Comparison of ENCODE assay signal across 18 mouse cellular contexts in the genomic region with DNA sequence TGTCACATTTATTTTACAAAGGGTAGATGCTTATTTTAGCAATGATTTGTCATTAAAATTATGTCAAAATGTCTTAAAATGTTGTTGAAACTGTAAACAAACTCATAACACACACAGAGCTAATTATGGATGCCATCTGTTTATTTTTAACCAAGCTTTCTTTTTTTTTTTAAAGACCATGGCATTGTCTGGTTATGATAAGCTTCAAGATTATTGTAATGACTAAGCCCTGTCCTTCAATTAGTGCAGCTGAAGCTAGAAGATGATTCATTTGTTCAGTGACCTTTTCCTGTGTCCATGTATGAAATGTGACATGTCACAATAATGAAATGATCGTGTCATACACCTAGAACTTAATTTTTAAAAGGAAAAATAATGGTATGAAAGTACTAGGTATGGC.
A peak's percentile ranks its signal among the peaks of the same experiment; 100 is the strongest.
DNase-seq lines count a peak whose midpoint lies in the region; ATAC-seq and TF ChIP-seq lines count a peak whose summit lies in the region.
"Had no signal": no experiment of that assay in that cellular context is flagged by ENCODE, and none has a peak within 500 bp of the region (broad histone marks: within the 10 kb centered on the region; RNA-seq: fewer than 3 reads in every experiment).

No protein-coding gene starts in this region.

- no peaks in the 10 kb centered on the region for H3K36me3 ChIP-seq in forebrain, embryonic 14.5 days (ENCODE audit: control insufficient read depth, insufficient read depth, low read length)
- H3K36me3 ChIP-seq in forebrain, embryonic 16.5 days (ENCODE audit: control insufficient read depth, insufficient read depth) = no peaks in the 10 kb centered on the region
- peaks cover 0 to 21% of the 10 kb centered on the region in 2 experiments for H3K36me3 ChIP-seq in CH12.LX (replicated peaks in 1 of 2; ENCODE audit: control insufficient read depth in 1 of 2, insufficient read depth in 1 of 2, low read length in 1 of 2)
- H3K36me3 ChIP-seq in intestine, embryonic 15.5 days = no peaks in the 10 kb centered on the region
- H3K36me3 ChIP-seq in heart, adult 2 months (ENCODE audit: control insufficient read depth, insufficient read depth, low read length) = no peaks in the 10 kb centered on the region
- H3K36me3 ChIP-seq: embryonic facial prominence, embryonic 12.5 days; heart, embryonic 13.5 days; hindbrain, embryonic 15.5 days had no signal

- intact Hi-C loops in heart, adult 2 months (cut with DNase I) = no loop called here

- no peak for TF ChIP-seq RAD21 in CH12.LX (IDR thresholded peaks at IDR 0.05; ENCODE audit: low read depth, low read length)

- no peak overlapping the region for H3K4me2 ChIP-seq in forebrain, embryonic 14.5 days (ENCODE audit: low read length)
- no peak overlapping the region for H3K4me2 ChIP-seq in forebrain, embryonic 16.5 days (ENCODE audit: low read length)
- no peak overlapping the region for H3K4me2 ChIP-seq in CH12.LX (ENCODE audit: insufficient read depth, low read depth, poor library complexity, severe bottlenecking)
- H3K4me2 ChIP-seq in intestine, embryonic 15.5 days (replicated peaks) = no peak overlapping the region
- H3K4me2 ChIP-seq: embryonic facial prominence, embryonic 12.5 days; heart, embryonic 13.5 days; hindbrain, embryonic 15.5 days had no signal

- no peak overlapping the region for H3K4me3 ChIP-seq in forebrain, embryonic 14.5 days (ENCODE audit: low read depth, low read length)
- H3K4me3 ChIP-seq in forebrain, embryonic 16.5 days (replicated peaks; ENCODE audit: low read length) = no peak overlapping the region
- H3K4me3 ChIP-seq in CH12.LX (replicated peaks in 1 of 3; ENCODE audit: low read depth in 2 of 3, low read length in 2 of 3, poor library complexity in 1 of 3) = no peak overlapping the region
- no peak overlapping the region for H3K4me3 ChIP-seq in intestine, embryonic 15.5 days (replicated peaks)
- no peak overlapping the region for H3K4me3 ChIP-seq in heart, adult 2 months
- H3K4me3 ChIP-seq: embryonic facial prominence, embryonic 12.5 days; gastrocnemius, adult 2 months; heart, embryonic 13.5 days; hindbrain, embryonic 15.5 days had no signal

- in situ Hi-C loops in CH12.LX (cut with MboI; ENCODE audit: low pct_ligation_motif_present, low pct_unique_long_range_greater_than_20kb, low sequenced_read_pairs) = no loop called here

- peak; percentile 14 for DNase-seq in forebrain, embryonic 14.5 days (ENCODE audit: low spot score)
- no peak for DNase-seq in CH12.LX (ENCODE audit: extremely low read depth)
- peak; percentile 28 for DNase-seq in brain, adult 2 months (ENCODE audit: low read depth, low spot score)
- DNase-seq in heart, adult 2 months = no peak
- no peak for DNase-seq in lung, postnatal 14 days
- DNase-seq: adrenal gland, postnatal 14 days; embryo, embryonic 11 days; gastrocnemius, adult 2 months; gastrocnemius, postnatal 25 days; heart, postnatal 36 days had no signal

- TF ChIP-seq POLR2A in CH12.LX (IDR thresholded peaks at IDR 0.05; ENCODE audit: low read depth, low read length) = no peak
- TF ChIP-seq POLR2A in heart, adult 2 months (IDR thresholded peaks at IDR 0.05; ENCODE audit: insufficient read depth, low read depth, low read length) = no peak

- no peak overlapping the region for H3K9ac ChIP-seq in forebrain, embryonic 14.5 days (ENCODE audit: low read length)
- H3K9ac ChIP-seq in forebrain, embryonic 16.5 days (replicated peaks; ENCODE audit: low read depth, low read length) = no peak overlapping the region
- no peak overlapping the region for H3K9ac ChIP-seq in CH12.LX (ENCODE audit: insufficient read depth, low read depth)
- no peak overlapping the region for H3K9ac ChIP-seq in intestine, embryonic 15.5 days
- no peak overlapping the region for H3K9ac ChIP-seq in heart, adult 2 months (ENCODE audit: low read depth, low read length)
- H3K9ac ChIP-seq: embryonic facial prominence, embryonic 12.5 days; forebrain, postnatal 0 days; heart, embryonic 13.5 days; hindbrain, embryonic 15.5 days had no signal

- dilution Hi-C loops in CH12.LX (cut with MboI; ENCODE audit: extremely low pct_ligation_motif_present, extremely low pct_unique_long_range_greater_than_20kb, low sequenced_read_pairs) = no loop called here

- TF ChIP-seq CTCF in CH12.LX (conservative IDR thresholded peaks at IDR 0.05 in 1 of 2, IDR thresholded peaks at IDR 0.05 in 1 of 2; ENCODE audit: low read depth in 2 of 2, low read length in 2 of 2) = no peak
- no peak for TF ChIP-seq CTCF in heart, adult 2 months (IDR thresholded peaks at IDR 0.05)

- H3K9me3 ChIP-seq in forebrain, embryonic 14.5 days (replicated peaks; ENCODE audit: control insufficient read depth, low read length) = no peaks in the 10 kb centered on the region
- H3K9me3 ChIP-seq in forebrain, embryonic 16.5 days (ENCODE audit: control insufficient read depth, low read length) = no peaks in the 10 kb centered on the region
- H3K9me3 ChIP-seq in CH12.LX (replicated peaks; ENCODE audit: low read length) = no peaks in the 10 kb centered on the region
- H3K9me3 ChIP-seq in intestine, embryonic 15.5 days = no peaks in the 10 kb centered on the region
- H3K9me3 ChIP-seq: embryonic facial prominence, embryonic 12.5 days; heart, embryonic 13.5 days; hindbrain, embryonic 15.5 days had no signal

- peaks cover 3% of the 10 kb centered on the region; the same call in 1 of the 2 replicates for H3K4me1 ChIP-seq in forebrain, embryonic 14.5 days (ENCODE audit: control insufficient read depth, insufficient read depth, low read length)
- H3K4me1 ChIP-seq in forebrain, embryonic 16.5 days (replicated peaks; ENCODE audit: control insufficient read depth, insufficient read depth, low read length) = peaks cover 7% of the 10 kb centered on the region
- peaks cover 5 to 11% of the 10 kb centered on the region in 2 experiments for H3K4me1 ChIP-seq in CH12.LX (ENCODE audit: control insufficient read depth in 1 of 2, insufficient read depth in 2 of 2)
- H3K4me1 ChIP-seq in intestine, embryonic 15.5 days (replicated peaks) = no peaks in the 10 kb centered on the region
- H3K4me1 ChIP-seq in heart, adult 2 months (ENCODE audit: control insufficient read depth, insufficient read depth, low read length) = no peaks in the 10 kb centered on the region

- H3K79me2 ChIP-seq in CH12.LX (replicated peaks; ENCODE audit: control insufficient read depth, extremely low read depth, insufficient read depth, poor library complexity, severe bottlenecking) = no peaks in the 10 kb centered on the region
- no peaks in the 10 kb centered on the region for H3K79me2 ChIP-seq in heart, adult 2 months (replicated peaks; ENCODE audit: control insufficient read depth, insufficient read depth, low read length)

- no peak for TF ChIP-seq EP300 in CH12.LX (IDR thresholded peaks at IDR 0.05; ENCODE audit: low read length)
- TF ChIP-seq EP300 in heart, adult 2 months (IDR thresholded peaks at IDR 0.05; ENCODE audit: insufficient read depth, low read depth, low read length) = no peak

- WGBS in forebrain, embryonic 14.5 days = 88% methylated on average over 1 of the region's 1 CpGs
- WGBS in forebrain, embryonic 16.5 days = 95% methylated on average over 1 of the region's 1 CpGs
- 81% methylated on average over 1 of the region's 1 CpGs for WGBS in intestine, embryonic 15.5 days
- 81% methylated on average over 1 of the region's 1 CpGs for WGBS in heart, adult 2 months

- no peak for ATAC-seq in forebrain, embryonic 14.5 days
- no peak for ATAC-seq in forebrain, embryonic 16.5 days
- ATAC-seq in intestine, embryonic 15.5 days = no peak
- ATAC-seq: activated CD4-positive, CD25-positive, alpha-beta regulatory T cell, adult 4 months; forebrain, postnatal 0 days; Patski had no signal

- no peaks in the 10 kb centered on the region for H3K27me3 ChIP-seq in forebrain, embryonic 14.5 days (replicated peaks; ENCODE audit: control insufficient read depth, insufficient read depth, low read length)
- H3K27me3 ChIP-seq in forebrain, embryonic 16.5 days (replicated peaks; ENCODE audit: control insufficient read depth, insufficient read depth, low read length) = no peaks in the 10 kb centered on the region
- no peaks in the 10 kb centered on the region for H3K27me3 ChIP-seq in CH12.LX (replicated peaks)
- H3K27me3 ChIP-seq in intestine, embryonic 15.5 days (replicated peaks) = no peaks in the 10 kb centered on the region
- no peaks in the 10 kb centered on the region for H3K27me3 ChIP-seq in heart, adult 2 months (ENCODE audit: control insufficient read depth, insufficient read depth, low read length)
- H3K27me3 ChIP-seq: embryonic facial prominence, embryonic 12.5 days; heart, embryonic 13.5 days; hindbrain, embryonic 15.5 days; Patski had no signal

- H3K27ac ChIP-seq in forebrain, embryonic 14.5 days (ENCODE audit: low read depth, low read length) = no peak overlapping the region
- no peak overlapping the region for H3K27ac ChIP-seq in forebrain, embryonic 16.5 days (ENCODE audit: low read length)
- no peak overlapping the region for H3K27ac ChIP-seq in CH12.LX (ENCODE audit: insufficient read depth, low read depth)
- no peak overlapping the region for H3K27ac ChIP-seq in intestine, embryonic 15.5 days
- H3K27ac ChIP-seq in heart, adult 2 months = no peak overlapping the region
- H3K27ac ChIP-seq: embryonic facial prominence, embryonic 12.5 days; gastrocnemius, adult 2 months; heart, embryonic 13.5 days had no signal

TF ChIP-seq in CH12.LX, 34 proteins besides CTCF, POLR2A, EP300 and RAD21:
- TF ChIP-seq UBTF (IDR thresholded peaks at IDR 0.05; ENCODE audit: low read depth, low read length) (no peak), RCOR1 (conservative IDR thresholded peaks at IDR 0.05; ENCODE audit: low read depth, low read length) (no peak), ZNF384 (IDR thresholded peaks at IDR 0.05; ENCODE audit: low read depth, low read length) (peak; percentile 8; the same call in 1 of the 2 replicates), MAX (IDR thresholded peaks at IDR 0.05; ENCODE audit: low read length) (no peak), GABPA (IDR thresholded peaks at IDR 0.05; ENCODE audit: insufficient replicate concordance, low read depth, low read length) (no peak), IRF4 (IDR thresholded peaks at IDR 0.05; ENCODE audit: low read depth, low read length) (no peak)

Comparison
In these comparisons a context has a peak if more than half of its experiments do, and no peak if none do; other contexts are left out.
1. DNase-seq: peak in forebrain, embryonic 14.5 days (single experiment) and brain, adult 2 months (single experiment); none in CH12.LX (single experiment), heart, adult 2 months (0 of 2) and lung, postnatal 14 days (single experiment).